In genomic region chr4:59036490-59037127, GRCm38 (mm10) we compare ENCODE assay signal across 8 mouse cellular contexts. TPM values are rescaled to one million over a fixed set of nuclear protein-coding genes. Genes with fewer than 3 reads are reported as not detected.
A peak's percentile ranks its signal among the peaks of the same experiment; 100 is the strongest.
DNase-seq lines count a peak whose midpoint lies in the region.

No protein-coding gene starts in this region.

- DNase-seq in T-cell, adult 2 months (ENCODE audit: low spot score) = peak; percentile 66
- peak; percentile 89 for DNase-seq in cerebellum, postnatal 10 days
- peak; percentile 49 to 64 for DNase-seq in frontal cortex, postnatal 14 days (ENCODE audit: low spot score in 2 of 2)
- DNase-seq in hindlimb bud, embryonic 11.5 days (ENCODE audit: extremely low spot score, low read depth, low spot score) = peak; percentile 77
- DNase-seq in left cerebral cortex, postnatal 25 days (ENCODE audit: low spot score in 2 of 2) = peak; percentile 70 to 71
- DNase-seq in midbrain, embryonic 10.5 days (ENCODE audit: low spot score) = peak; percentile 79
- DNase-seq in right cerebral cortex, postnatal 36 days (ENCODE audit: low spot score in 2 of 2) = peak; percentile 43 to 50
- peak; percentile 58 for DNase-seq in yolk sac, embryonic 10.5 days (ENCODE audit: low spot score)

- no peak overlapping the region for H3K27ac ChIP-seq in midbrain, embryonic 10.5 days (replicated peaks)

- peaks cover 10% of the 10 kb centered on the region; the same call in 1 of the 2 replicates for H3K27me3 ChIP-seq in midbrain, embryonic 10.5 days (ENCODE audit: low read depth, poor library complexity, severe bottlenecking)

- no peak overlapping the region for H3K4me3 ChIP-seq in midbrain, embryonic 10.5 days

- WGBS in midbrain, embryonic 10.5 days = 48% methylated on average over 13 of the region's 13 CpGs

- intact Hi-C loops in left cerebral cortex, postnatal 25 days (cut with DNase I) = loop anchor here (2.0 to 5.0 kb wide), 2 partner anchors 34 to 52 kb away; partner anchors contain the start of gene Gm20503

- H3K9me3 ChIP-seq in midbrain, embryonic 10.5 days (replicated peaks) = peaks cover 7% of the 10 kb centered on the region

- H3K36me3 ChIP-seq in midbrain, embryonic 10.5 days = no peaks in the 10 kb centered on the region

- H3K4me1 ChIP-seq in midbrain, embryonic 10.5 days = peaks cover 13% of the 10 kb centered on the region; the same call in 1 of the 2 replicates

RNA-seq across cellular contexts. Expression of gene Gng10, which starts 1.7 kb away (rescaled TPM):
- total RNA-seq in left cerebral cortex, postnatal 25 days (2021) = 10 to 100 TPM; 75.6 to 77.4 TPM
- polyA plus RNA-seq in midbrain, embryonic 10.5 days (2016; fragmentation: Nextera tagmentation; extraction: Ambion mirVana) = 60.9 and 67.7 TPM in 2 replicates

RNA-seq across cellular contexts. Expression of gene Gm20503, which starts 33.6 kb away (rescaled TPM):
- total RNA-seq in left cerebral cortex, postnatal 25 days (2021) = 1 to 10 TPM; 1.5 to 2.4 TPM
- polyA plus RNA-seq in midbrain, embryonic 10.5 days (2016; fragmentation: Nextera tagmentation; extraction: Ambion mirVana) = 7.6 and 10.9 TPM in 2 replicates

RNA-seq across cellular contexts. Expression of gene Dnajc25, which starts 41.7 kb away (rescaled TPM):
- total RNA-seq in left cerebral cortex, postnatal 25 days (2021) = 1 to 10 TPM; 4.8 to 4.9 TPM
- 5.9 and 8.1 TPM in 2 replicates for polyA plus RNA-seq in midbrain, embryonic 10.5 days (2016; fragmentation: Nextera tagmentation; extraction: Ambion mirVana)

RNA-seq across cellular contexts. Expression of gene Ptgr1, which starts 49.7 kb away (rescaled TPM):
- 1 to 10 TPM; 1.5 to 1.8 TPM for total RNA-seq in left cerebral cortex, postnatal 25 days (2021)
- polyA plus RNA-seq in midbrain, embryonic 10.5 days (2016; fragmentation: Nextera tagmentation; extraction: Ambion mirVana) = 14.7 and 15.6 TPM in 2 replicates
